Mouse (Mus musculus): ENCODE results near the gene Mea1.
A peak's percentile ranks its signal among the peaks of the same experiment; 100 is the strongest.

The Mea1 gene

GRCm38 (mm10) chr17:46669911-46670310 lies 8.7 kb upstream of the Mea1 start:
- DNase-seq (ENCODE audit: low spot score in 2 of 2): no peak

GRCm38 (mm10) chr17:46673850-46674529 lies 4.6 kb upstream of the Mea1 start, which contains the start of gene Rrp36:
Gene Rrp36 (minus strand): TSS chr17:46674352.
- peak; percentile 94 to 95 for DNase-seq (ENCODE audit: low spot score in 2 of 2)

- DNase-seq (ENCODE audit: low spot score in 2 of 2): no peak
Measured at GRCm38 (mm10) chr17:46674530-46675283, 3.9 kb upstream of the Mea1 start.

- DNase-seq (ENCODE audit: low spot score in 2 of 2): no peak
Measured at GRCm38 (mm10) chr17:46678911-46679310, 318 bp downstream of the Mea1 start.

GRCm38 (mm10) chr17:46679843-46680759 lies 1.5 kb downstream of the Mea1 start:
- DNase-seq (ENCODE audit: low spot score in 2 of 2): peak in 1 of 2 experiments; percentile 71

- peak; percentile 98 to 99 for DNase-seq (ENCODE audit: low spot score in 2 of 2)
Measured at GRCm38 (mm10) chr17:46680760-46681373, 2.3 kb downstream of the Mea1 start, which contains the start of gene Klhdc3. Gene Klhdc3 (minus strand): TSS chr17:46680914.

- DNase-seq (ENCODE audit: low spot score in 2 of 2): peak in 1 of 2 experiments; percentile 36
Measured at GRCm38 (mm10) chr17:46681466-46682118, 3.0 kb downstream of the Mea1 start.

- DNase-seq (ENCODE audit: low spot score in 2 of 2): peak in 1 of 2 experiments; percentile 32
Measured at GRCm38 (mm10) chr17:46682654-46683389, 4.2 kb downstream of the Mea1 start.

GRCm38 (mm10) chr17:46685913-46686312 lies 7.3 kb downstream of the Mea1 start:
- no peak for DNase-seq (ENCODE audit: low spot score in 2 of 2)

- no peak for DNase-seq (ENCODE audit: low spot score in 2 of 2)
Measured at GRCm38 (mm10) chr17:46690665-46691064, 12.1 kb downstream of the Mea1 start.

- no peak for DNase-seq (ENCODE audit: low spot score in 2 of 2)
Measured at GRCm38 (mm10) chr17:46691390-46691789, 12.8 kb downstream of the Mea1 start.

GRCm38 (mm10) chr17:46694517-46695063 lies 16.0 kb downstream of the Mea1 start:
- no peak for DNase-seq (ENCODE audit: low spot score in 2 of 2)

GRCm38 (mm10) chr17:46698515-46698914 lies 19.9 kb downstream of the Mea1 start:
- DNase-seq (ENCODE audit: low spot score in 2 of 2): no peak

- no peak for DNase-seq (ENCODE audit: low spot score in 2 of 2)
Measured at GRCm38 (mm10) chr17:46699245-46699644, 20.7 kb downstream of the Mea1 start.

- no peak for DNase-seq (ENCODE audit: low spot score in 2 of 2)
Measured at GRCm38 (mm10) chr17:46699912-46700311, 21.3 kb downstream of the Mea1 start.

- no peak for DNase-seq (ENCODE audit: low spot score in 2 of 2)
Measured at GRCm38 (mm10) chr17:46701489-46701888, 22.9 kb downstream of the Mea1 start.

GRCm38 (mm10) chr17:46702100-46702499 lies 23.5 kb downstream of the Mea1 start:
- DNase-seq (ENCODE audit: low spot score in 2 of 2): no peak

GRCm38 (mm10) chr17:46702506-46702905 lies 23.9 kb downstream of the Mea1 start:
- DNase-seq (ENCODE audit: low spot score in 2 of 2): no peak

- peak in 1 of 2 experiments; percentile 42 for DNase-seq (ENCODE audit: low spot score in 2 of 2)
Measured at GRCm38 (mm10) chr17:46703971-46704886, 25.6 kb downstream of the Mea1 start.
